Mouse (Mus musculus) 3134 (cell line): ENCODE results near the gene Gm20878.
"Not testable (repeated sequence)": the region's sequence is repeated elsewhere in the genome, so short reads cannot be mapped to it uniquely, and the experiment has no call there.

Experiments used
- DNase-seq: peaks from one replicate; pipeline ENCODE4 v3.0.0-alpha.2; 2011; ENCODE audit warnings: low spot score; ENCODE audit not compliant: insufficient read length; ENCODE audit errors: extremely low read depth

Gene Gm20878

GRCm38 (mm10) chr4:41941272-41941671 is at the start of gene Gm20878:
Gene Gm20878, plus strand, starts transcription at chr4:41941572.
- DNase-seq: not testable (repeated sequence)

GRCm38 (mm10) chr4:41903310-41903709 is 38.1 kb upstream of the Gm20878 start, which contains the start of gene Gm21541:
Gene Gm21541, plus strand, starts transcription at chr4:41903610.
- DNase-seq: not testable (repeated sequence)

- DNase-seq: not testable (repeated sequence)
These were observed 24.4 kb downstream of the Gm20878 start, which contains the start of gene Fam205a4 for GRCm38 (mm10) chr4:41965758-41966157. Gene Fam205a4, plus strand, starts transcription at chr4:41966058.
